Mouse (Mus musculus): ENCODE data around the gene Isoc2a. TPM values are rescaled to one million over a fixed set of nuclear protein-coding genes. Genes with fewer than 3 reads are reported as not detected.

Isoc2a gene
- polyA plus RNA-seq, 1 experiment from 2014 or later = 1.5 TPM

- H3K9me3 ChIP-seq (replicated peaks; ENCODE audit: control insufficient read depth, low read length) = no peaks in the 10 kb centered on the region
- under 1% methylated on average over 41 of the region's 41 CpGs for WGBS
- H3K27ac ChIP-seq (ENCODE audit: low read length) = no peak within 1 kb of the TSS
- peak within 1 kb of the TSS; percentile 50 for H3K9ac ChIP-seq (ENCODE audit: low read length)
- H3K4me3 ChIP-seq (replicated peaks; ENCODE audit: low read length) = peak within 1 kb of the TSS; percentile 43
- H3K27me3 ChIP-seq (ENCODE audit: control insufficient read depth, insufficient read depth, low read length) = peaks cover 32% of the 10 kb centered on the region
- ATAC-seq (ENCODE audit: insufficient read depth, low FRiP score) = peak; percentile 41; the same call in 1 of the 2 replicates
- peaks cover 15% of the 10 kb centered on the region for H3K4me1 ChIP-seq (ENCODE audit: control insufficient read depth, insufficient read depth, low read length)
- H3K36me3 ChIP-seq (ENCODE audit: control insufficient read depth, insufficient read depth, low read length) = no peaks in the 10 kb centered on the region
- peak within 1 kb of the TSS; percentile 76 for H3K4me2 ChIP-seq (ENCODE audit: low read depth, low read length)
These were observed 32.6 kb upstream of the Isoc2a start, which contains the start of gene Shisa7 for GRCm38 (mm10) chr7:4844245-4844916. Shisa7 (minus strand) TSS chr7:4844696.

- Histone ChIP-seq H3K27ac (ENCODE audit: low read length) (no peak overlapping the region), H3K4me1 (ENCODE audit: control insufficient read depth, insufficient read depth, low read length) (peaks cover 15% of the 10 kb centered on the region), H3K4me3 (replicated peaks; ENCODE audit: low read length) (peak overlapping the region; percentile 43), H3K9ac (ENCODE audit: low read length) (peak overlapping the region; percentile 50; the same call in 1 of the 2 replicates), H3K36me3 (ENCODE audit: control insufficient read depth, insufficient read depth, low read length) (no peaks in the 10 kb centered on the region), H3K9me3 (replicated peaks; ENCODE audit: control insufficient read depth, low read length) (no peaks in the 10 kb centered on the region), H3K4me2 (ENCODE audit: low read depth, low read length) (peak overlapping the region; percentile 76), H3K27me3 (ENCODE audit: control insufficient read depth, insufficient read depth, low read length) (peaks cover 32% of the 10 kb centered on the region)
- under 1% methylated on average over 13 of the region's 13 CpGs for WGBS
- ATAC-seq (ENCODE audit: insufficient read depth, low FRiP score) = peak; percentile 78
These were observed 32.0 kb upstream of the Isoc2a start for GRCm38 (mm10) chr7:4844917-4845309.

GRCm38 (mm10) chr7:4849372-4849771 lies 27.6 kb upstream of the Isoc2a start:
- H3K27ac ChIP-seq (ENCODE audit: low read length) = no peak overlapping the region
- no peak overlapping the region for H3K4me3 ChIP-seq (replicated peaks; ENCODE audit: low read length)
- H3K9ac ChIP-seq (ENCODE audit: low read length) = no peak overlapping the region
- no peak overlapping the region for H3K4me2 ChIP-seq (ENCODE audit: low read depth, low read length)
- H3K36me3 ChIP-seq (ENCODE audit: control insufficient read depth, insufficient read depth, low read length) = no peaks in the 10 kb centered on the region
- peaks cover 7% of the 10 kb centered on the region; the same call in 1 of the 2 replicates for H3K27me3 ChIP-seq (ENCODE audit: control insufficient read depth, insufficient read depth, low read length)
- peaks cover 4% of the 10 kb centered on the region for H3K4me1 ChIP-seq (ENCODE audit: control insufficient read depth, insufficient read depth, low read length)
- no peaks in the 10 kb centered on the region for H3K9me3 ChIP-seq (replicated peaks; ENCODE audit: control insufficient read depth, low read length)
- 52% methylated on average over 9 of the region's 9 CpGs for WGBS
- no peak for ATAC-seq (ENCODE audit: insufficient read depth, low FRiP score)

- Histone ChIP-seq H3K4me3 (replicated peaks; ENCODE audit: low read length) (no peak overlapping the region), H3K9ac (ENCODE audit: low read length) (no peak overlapping the region), H3K4me1 (ENCODE audit: control insufficient read depth, insufficient read depth, low read length) (no peaks in the 10 kb centered on the region), H3K4me2 (ENCODE audit: low read depth, low read length) (no peak overlapping the region), H3K27me3 (ENCODE audit: control insufficient read depth, insufficient read depth, low read length) (no peaks in the 10 kb centered on the region), H3K36me3 (ENCODE audit: control insufficient read depth, insufficient read depth, low read length) (no peaks in the 10 kb centered on the region), H3K27ac (ENCODE audit: low read length) (no peak overlapping the region), H3K9me3 (replicated peaks; ENCODE audit: control insufficient read depth, low read length) (no peaks in the 10 kb centered on the region)
- 74% methylated on average over 11 of the region's 11 CpGs for WGBS
- no peak for ATAC-seq (ENCODE audit: insufficient read depth, low FRiP score)
These were observed 26.2 kb upstream of the Isoc2a start for GRCm38 (mm10) chr7:4850621-4851314.

GRCm38 (mm10) chr7:4851315-4851688 lies 25.7 kb upstream of the Isoc2a start:
- H3K4me3 ChIP-seq (replicated peaks; ENCODE audit: low read length) = no peak overlapping the region
- no peaks in the 10 kb centered on the region for H3K9me3 ChIP-seq (replicated peaks; ENCODE audit: control insufficient read depth, low read length)
- whole genome bisulfite sequencing = 73% methylated on average over 8 of the region's 8 CpGs
- H3K9ac ChIP-seq (ENCODE audit: low read length) = no peak overlapping the region
- no peaks in the 10 kb centered on the region for H3K4me1 ChIP-seq (ENCODE audit: control insufficient read depth, insufficient read depth, low read length)
- no peak overlapping the region for H3K4me2 ChIP-seq (ENCODE audit: low read depth, low read length)
- no peak overlapping the region for H3K27ac ChIP-seq (ENCODE audit: low read length)
- no peak for ATAC-seq (ENCODE audit: insufficient read depth, low FRiP score)
- no peaks in the 10 kb centered on the region for H3K27me3 ChIP-seq (ENCODE audit: control insufficient read depth, insufficient read depth, low read length)
- no peaks in the 10 kb centered on the region for H3K36me3 ChIP-seq (ENCODE audit: control insufficient read depth, insufficient read depth, low read length)

GRCm38 (mm10) chr7:4853613-4854012 lies 23.3 kb upstream of the Isoc2a start:
- Histone ChIP-seq H3K9me3 (replicated peaks; ENCODE audit: control insufficient read depth, low read length) (no peaks in the 10 kb centered on the region), H3K9ac (ENCODE audit: low read length) (no peak overlapping the region), H3K4me1 (ENCODE audit: control insufficient read depth, insufficient read depth, low read length) (no peaks in the 10 kb centered on the region), H3K36me3 (ENCODE audit: control insufficient read depth, insufficient read depth, low read length) (no peaks in the 10 kb centered on the region), H3K27ac (ENCODE audit: low read length) (no peak overlapping the region), H3K4me3 (replicated peaks; ENCODE audit: low read length) (no peak overlapping the region), H3K4me2 (ENCODE audit: low read depth, low read length) (no peak overlapping the region), H3K27me3 (ENCODE audit: control insufficient read depth, insufficient read depth, low read length) (no peaks in the 10 kb centered on the region)
- WGBS = 78% methylated on average over 3 of the region's 3 CpGs
- no peak for ATAC-seq (ENCODE audit: insufficient read depth, low FRiP score)

GRCm38 (mm10) chr7:4856508-4856907 lies 20.4 kb upstream of the Isoc2a start:
- no peak overlapping the region for H3K4me3 ChIP-seq (replicated peaks; ENCODE audit: low read length)
- H3K27ac ChIP-seq (ENCODE audit: low read length) = no peak overlapping the region
- H3K27me3 ChIP-seq (ENCODE audit: control insufficient read depth, insufficient read depth, low read length) = no peaks in the 10 kb centered on the region
- ATAC-seq (ENCODE audit: insufficient read depth, low FRiP score) = no peak
- H3K4me1 ChIP-seq (ENCODE audit: control insufficient read depth, insufficient read depth, low read length) = no peaks in the 10 kb centered on the region
- 87% methylated on average over 9 of the region's 9 CpGs for WGBS
- no peak overlapping the region for H3K4me2 ChIP-seq (ENCODE audit: low read depth, low read length)
- no peaks in the 10 kb centered on the region for H3K36me3 ChIP-seq (ENCODE audit: control insufficient read depth, insufficient read depth, low read length)
- no peak overlapping the region for H3K9ac ChIP-seq (ENCODE audit: low read length)
- H3K9me3 ChIP-seq (replicated peaks; ENCODE audit: control insufficient read depth, low read length) = no peaks in the 10 kb centered on the region

- no peak overlapping the region for H3K4me2 ChIP-seq (ENCODE audit: low read depth, low read length)
- no peaks in the 10 kb centered on the region for H3K36me3 ChIP-seq (ENCODE audit: control insufficient read depth, insufficient read depth, low read length)
- no peaks in the 10 kb centered on the region for H3K9me3 ChIP-seq (replicated peaks; ENCODE audit: control insufficient read depth, low read length)
- H3K27me3 ChIP-seq (ENCODE audit: control insufficient read depth, insufficient read depth, low read length) = no peaks in the 10 kb centered on the region
- no peak overlapping the region for H3K27ac ChIP-seq (ENCODE audit: low read length)
- no peak overlapping the region for H3K4me3 ChIP-seq (replicated peaks; ENCODE audit: low read length)
- ATAC-seq (ENCODE audit: insufficient read depth, low FRiP score) = no peak
- WGBS = 66% methylated on average over 7 of the region's 7 CpGs
- no peaks in the 10 kb centered on the region for H3K4me1 ChIP-seq (ENCODE audit: control insufficient read depth, insufficient read depth, low read length)
- H3K9ac ChIP-seq (ENCODE audit: low read length) = no peak overlapping the region
These were observed 19.6 kb upstream of the Isoc2a start for GRCm38 (mm10) chr7:4857321-4857720.

GRCm38 (mm10) chr7:4859418-4859978 lies 17.5 kb upstream of the Isoc2a start:
- H3K4me2 ChIP-seq (ENCODE audit: low read depth, low read length) = no peak overlapping the region
- no peak overlapping the region for H3K4me3 ChIP-seq (replicated peaks; ENCODE audit: low read length)
- no peak overlapping the region for H3K9ac ChIP-seq (ENCODE audit: low read length)
- H3K4me1 ChIP-seq (ENCODE audit: control insufficient read depth, insufficient read depth, low read length) = no peaks in the 10 kb centered on the region
- H3K27me3 ChIP-seq (ENCODE audit: control insufficient read depth, insufficient read depth, low read length) = no peaks in the 10 kb centered on the region
- H3K9me3 ChIP-seq (replicated peaks; ENCODE audit: control insufficient read depth, low read length) = no peaks in the 10 kb centered on the region
- peak overlapping the region; percentile 72; the same call in 1 of the 2 replicates for H3K27ac ChIP-seq (ENCODE audit: low read length)
- H3K36me3 ChIP-seq (ENCODE audit: control insufficient read depth, insufficient read depth, low read length) = no peaks in the 10 kb centered on the region
- ATAC-seq (ENCODE audit: insufficient read depth, low FRiP score) = peak; percentile 35
- WGBS = 31% methylated on average over 12 of the region's 12 CpGs
